Mouse (Mus musculus): ENCODE measurements at regions not wholly inside any gene's neighbourhood (a gene's known extent, or its start where the extent isn't known, plus 50 kb on each side); places are given as distances from the start of the nearest gene placed in this dataset.
A peak's percentile ranks its signal among the peaks of the same experiment; 100 is the strongest.

- no peak for DNase-seq (ENCODE audit: low spot score)
Measured at GRCm38 (mm10) chr8:93689832-93690471, 119.8 kb upstream of the Gnao1 start.

- DNase-seq (ENCODE audit: low spot score) = no peak
Measured at GRCm38 (mm10) chr8:93691375-93691774, 118.4 kb upstream of the Gnao1 start.

- DNase-seq (ENCODE audit: low spot score) = no peak
Measured at GRCm38 (mm10) chr8:93691826-93692225, 117.9 kb upstream of the Gnao1 start.

GRCm38 (mm10) chr8:93697206-93697605 lies 112.6 kb upstream of the Gnao1 start:
- no peak for DNase-seq (ENCODE audit: low spot score)

- DNase-seq (ENCODE audit: low spot score) = no peak
Measured at GRCm38 (mm10) chr8:93698508-93698907, 111.3 kb upstream of the Gnao1 start.

GRCm38 (mm10) chr8:93701391-93701790 lies 108.4 kb upstream of the Gnao1 start:
- no peak for DNase-seq (ENCODE audit: low spot score)

- no peak for DNase-seq (ENCODE audit: low spot score)
Measured at GRCm38 (mm10) chr8:93712066-93712706, 97.6 kb upstream of the Gnao1 start.

GRCm38 (mm10) chr8:93713221-93713620 lies 96.5 kb upstream of the Gnao1 start:
- DNase-seq (ENCODE audit: low spot score) = no peak

- no peak for DNase-seq (ENCODE audit: low spot score)
Measured at GRCm38 (mm10) chr8:93724896-93725489, 84.8 kb upstream of the Gnao1 start.

- no peak for DNase-seq (ENCODE audit: low spot score)
Measured at GRCm38 (mm10) chr8:93729124-93729930, 80.4 kb upstream of the Gnao1 start.

- DNase-seq (ENCODE audit: low spot score) = no peak
Measured at GRCm38 (mm10) chr8:93730738-93731700, 78.7 kb upstream of the Gnao1 start.

GRCm38 (mm10) chr8:93734818-93735217 lies 74.9 kb upstream of the Gnao1 start:
- DNase-seq (ENCODE audit: low spot score) = no peak

GRCm38 (mm10) chr8:93740281-93740680 lies 69.5 kb upstream of the Gnao1 start:
- no peak for DNase-seq (ENCODE audit: low spot score)

- DNase-seq (ENCODE audit: low spot score) = peak; percentile 55
Measured at GRCm38 (mm10) chr8:93748720-93749119, 61.0 kb upstream of the Gnao1 start.

- no peak for DNase-seq (ENCODE audit: low spot score)
Measured at GRCm38 (mm10) chr8:93750921-93751320, 58.8 kb upstream of the Gnao1 start.

GRCm38 (mm10) chr8:93755981-93756380 lies 53.8 kb upstream of the Gnao1 start:
- DNase-seq (ENCODE audit: low spot score) = no peak
